Mouse (Mus musculus) ES-E14 (cell line): ENCODE data around the gene Bglap. TPM values are rescaled to one million over a fixed set of nuclear protein-coding genes. Genes with fewer than 3 reads are reported as not detected.
"Not testable (repeated sequence)": the region's sequence is repeated elsewhere in the genome, so short reads cannot be mapped to it uniquely, and the experiment has no call there.

Experiments used
- DNase-seq: peaks from one replicate; pipeline ENCODE4 v3.0.0-alpha.2; 2013; ENCODE audit warnings: low read depth, low spot score
- H3K27ac ChIP-seq: 2 replicates; pipeline ENCODE4 v1.5.1; 2012; ENCODE audit warnings: low read depth, mild to moderate bottlenecking, low read length, moderate library complexity, mixed read lengths; ENCODE audit not compliant: poor library complexity, insufficient read depth, severe bottlenecking
- H3K36me3 ChIP-seq: 2 replicates; pipeline ENCODE4 v1.6.1; 2012; ENCODE audit warnings: mild to moderate bottlenecking, low read length, moderate library complexity, mixed read lengths; ENCODE audit not compliant: control insufficient read depth, poor library complexity, insufficient read depth, severe bottlenecking
- H3K4me1 ChIP-seq, 2 experiments: fragments of 150-350 bp in 1 of 2; sonication (generic) in 1 of 2; 2 replicates each; pipeline ENCODE4 v1.6.1; 2012; ENCODE audit warnings: low read length in 2 of 2, mild to moderate bottlenecking in 1 of 2, mixed read lengths in 1 of 2; ENCODE audit not compliant: control insufficient read depth in 2 of 2, insufficient read depth in 2 of 2, poor library complexity in 1 of 2
- H3K4me3 ChIP-seq, 2 experiments: fragments of 150-350 bp in 1 of 2; sonication (generic) in 1 of 2; 2 replicates each; pipeline ENCODE4 v1.5.1; 2012; ENCODE audit warnings: low read length in 2 of 2, low read depth in 1 of 2, mild to moderate bottlenecking in 1 of 2, mixed read lengths in 1 of 2; ENCODE audit not compliant: insufficient read depth in 1 of 2, poor library complexity in 1 of 2, severe bottlenecking in 1 of 2
- H3K9ac ChIP-seq: 2 replicates; pipeline ENCODE4 v1.6.1; 2012; ENCODE audit warnings: low read depth, mild to moderate bottlenecking, low read length, mixed read lengths; ENCODE audit not compliant: poor library complexity, insufficient read depth, severe bottlenecking
- H3K9me3 ChIP-seq: fragments of 150-350 bp; sonication (generic); 2 replicates; pipeline ENCODE4 v1.6.1; 2012; ENCODE audit warnings: low read depth, mild to moderate bottlenecking, low read length; ENCODE audit not compliant: control insufficient read depth, insufficient read depth
- in situ Hi-C, 2 experiments: fragments of 600-800 bp; cut with MboI; formaldehyde crosslinking; loops; one replicate each; pipeline ENCODE4 v1.15.1; 2025; ENCODE audit warnings: low sequenced_read_pairs in 2 of 2, inconsistent platforms in 1 of 2; ENCODE audit not compliant: unreplicated experiment in 2 of 2
- total RNA-seq: library from RNA; depleted of rRNA; stranded (reverse); fragments of 300-350 nt; gene quantifications from 2 replicates; pipeline ENCODE4 v1.2.3, GENCODE M21; 2012

Bglap gene
- total RNA-seq, 1 experiment: not detected

- H3K36me3 ChIP-seq, H3K27ac ChIP-seq, H3K4me1 ChIP-seq, in situ Hi-C loops, H3K9me3 ChIP-seq, DNase-seq, H3K9ac ChIP-seq: not testable (repeated sequence)
- peak overlapping the region; percentile 11 to 45; a peak in 2 of 4 replicates for H3K4me3 ChIP-seq
These were observed 2.6 kb downstream of the Bglap start for GRCm38 (mm10) chr3:88381389-88382315.

- H3K36me3 ChIP-seq, H3K27ac ChIP-seq, H3K4me3 ChIP-seq, H3K4me1 ChIP-seq, H3K9me3 ChIP-seq, DNase-seq, in situ Hi-C loops, H3K9ac ChIP-seq: not testable (repeated sequence)
These were observed 5.7 kb downstream of the Bglap start, which contains the start of gene Bglap2 for GRCm38 (mm10) chr3:88378599-88378998. Gene Bglap2, minus strand, starts transcription at chr3:88378699.

DNA sequence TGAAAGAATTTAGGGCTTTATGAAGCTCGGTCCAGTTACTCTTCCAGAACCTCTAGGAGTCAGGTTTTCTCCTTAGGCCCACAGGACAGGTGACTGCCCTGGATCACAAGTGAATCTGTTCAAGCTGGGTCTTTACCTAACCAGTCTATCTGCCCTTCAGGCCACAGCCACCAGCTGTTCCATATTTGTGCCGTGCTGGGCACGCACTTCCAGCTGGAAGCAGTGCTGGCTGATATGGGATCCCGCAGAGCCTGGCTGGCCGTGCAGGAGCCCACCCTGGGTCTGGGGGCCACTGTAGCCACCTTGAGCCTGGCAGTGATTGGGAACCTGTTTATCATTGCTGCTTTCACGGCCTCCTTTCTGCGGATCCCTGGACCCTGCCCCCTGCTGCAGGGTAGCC, 7.6 kb downstream of the Bglap start:
- H3K36me3 ChIP-seq, H3K4me3 ChIP-seq, in situ Hi-C loops, H3K4me1 ChIP-seq, DNase-seq, H3K9ac ChIP-seq, H3K27ac ChIP-seq, H3K9me3 ChIP-seq: not testable (repeated sequence)

GRCm38 (mm10) chr3:88375750-88376626, 8.3 kb downstream of the Bglap start:
- H3K27ac ChIP-seq, H3K9ac ChIP-seq, H3K4me1 ChIP-seq, H3K36me3 ChIP-seq, H3K9me3 ChIP-seq, in situ Hi-C loops: not testable (repeated sequence)
- peak overlapping the region in 1 of 2 experiments; percentile 16; a peak in 1 of 4 replicates for H3K4me3 ChIP-seq
- peak; percentile 39 for DNase-seq

DNA sequence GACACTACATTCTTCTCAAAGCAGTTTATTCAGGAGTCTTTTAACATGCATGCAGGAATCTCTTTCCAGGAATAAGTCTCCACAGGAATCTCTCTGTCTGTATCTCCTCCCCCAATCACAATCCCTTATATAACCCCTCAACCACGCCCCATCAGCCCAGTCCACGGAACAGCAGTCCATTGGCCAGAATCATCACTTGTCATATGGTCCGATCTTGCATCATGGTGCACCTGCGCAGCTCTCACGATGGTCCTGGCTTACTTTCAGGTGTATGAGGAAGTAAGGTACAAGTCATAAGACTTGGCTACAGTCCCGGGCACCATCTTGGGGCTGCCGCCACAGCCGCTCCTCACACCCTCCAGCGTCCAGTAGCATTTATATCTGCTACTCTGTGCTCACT, 11.6 kb downstream of the Bglap start, which contains the start of gene Bglap3:
TSS of gene Bglap3 (minus strand) at position 101 of the 400 bp plus-strand sequence.
- H3K36me3 ChIP-seq, H3K9me3 ChIP-seq, H3K4me3 ChIP-seq, in situ Hi-C loops, DNase-seq, H3K9ac ChIP-seq, H3K4me1 ChIP-seq, H3K27ac ChIP-seq: not testable (repeated sequence)

DNA sequence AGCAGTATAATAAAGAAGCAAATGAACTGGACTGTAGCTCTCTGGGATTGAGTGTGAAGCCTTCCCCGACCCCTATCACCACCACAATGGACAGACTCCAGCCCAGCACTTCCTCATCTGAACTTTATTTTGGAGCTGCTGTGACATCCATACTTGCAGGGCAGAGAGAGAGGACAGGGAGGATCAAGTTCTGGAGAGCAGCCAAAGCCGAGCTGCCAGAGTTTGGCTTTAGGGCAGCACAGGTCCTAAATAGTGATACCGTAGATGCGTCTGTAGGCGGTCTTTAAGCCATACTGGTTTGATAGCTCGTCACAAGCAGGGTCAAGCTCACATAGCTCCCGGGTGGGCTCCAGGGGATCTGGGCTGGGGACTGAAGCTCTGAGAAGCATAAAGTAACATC, 15.8 kb downstream of the Bglap start:
- H3K4me1 ChIP-seq: peaks cover 0 to 16% of the 10 kb centered on the region in 2 experiments; a peak in 2 of 4 replicates
- DNase-seq, H3K9me3 ChIP-seq, H3K9ac ChIP-seq, H3K27ac ChIP-seq, H3K4me3 ChIP-seq, in situ Hi-C loops, H3K36me3 ChIP-seq: not testable (repeated sequence)

DNA sequence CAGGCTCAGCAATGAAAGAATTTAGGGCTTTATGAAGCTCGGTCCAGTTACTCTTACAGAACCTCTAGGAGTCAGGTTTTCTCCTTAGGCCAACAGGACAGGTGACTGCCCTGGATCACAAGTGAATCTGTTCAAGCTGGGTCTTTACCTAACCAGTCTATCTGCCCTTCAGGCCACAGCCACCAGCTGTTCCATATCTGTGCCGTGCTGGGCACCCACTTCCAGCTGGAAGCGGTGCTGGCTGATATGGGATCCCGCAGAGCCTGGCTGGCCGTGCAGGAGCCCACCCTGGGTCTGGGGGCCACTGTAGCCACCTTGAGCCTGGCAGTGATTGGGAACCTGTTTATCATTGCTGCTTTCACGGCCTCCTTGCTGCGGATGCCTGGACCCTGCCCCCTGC, 16.7 kb downstream of the Bglap start:
- in situ Hi-C loops, H3K9me3 ChIP-seq, DNase-seq: not testable (repeated sequence)

More for the DNA sequence above, 16.7 kb downstream of the Bglap start:
- H3K9ac ChIP-seq, H3K4me3 ChIP-seq, H3K36me3 ChIP-seq, H3K27ac ChIP-seq: not testable (repeated sequence)
- peaks cover 0 to 16% of the 10 kb centered on the region in 2 experiments; a peak in 2 of 4 replicates for H3K4me1 ChIP-seq
